Mouse (Mus musculus): ENCODE data around the gene Gm42674. TPM values are rescaled to one million over a fixed set of nuclear protein-coding genes. Genes with fewer than 3 reads are reported as not detected.
A peak's percentile ranks its signal among the peaks of the same experiment; 100 is the strongest.

Gene Gm42674
- polyA plus RNA-seq, 1 experiment from 2014 or later, result not detected

DNA sequence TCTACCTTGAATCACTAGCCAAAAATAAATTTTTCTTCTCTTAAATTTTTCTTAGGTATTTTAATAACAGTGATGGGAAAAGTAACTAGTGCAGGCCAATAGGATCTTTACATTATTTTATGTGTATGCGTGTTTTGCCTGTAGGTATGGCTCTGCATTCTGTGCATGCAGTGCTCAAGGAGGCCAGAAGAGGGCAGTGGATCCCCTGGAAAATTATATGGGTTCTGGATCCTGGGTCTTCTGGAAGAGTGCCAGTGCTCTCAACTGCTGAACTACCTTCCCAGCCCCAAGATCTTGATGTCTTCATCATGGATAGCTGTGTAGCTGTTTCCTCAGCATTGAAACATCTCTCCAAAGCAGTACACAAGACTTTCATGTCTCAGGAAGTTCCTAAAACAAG, 19.5 kb upstream of the Gm42674 start:
- Histone ChIP-seq H3K27me3 (ENCODE audit: control insufficient read depth, insufficient read depth, low read length) (no peaks in the 10 kb centered on the region), H3K9me3 (ENCODE audit: control insufficient read depth, low read length) (no peaks in the 10 kb centered on the region), H3K4me1 (replicated peaks; ENCODE audit: control insufficient read depth, insufficient read depth, low read length) (no peaks in the 10 kb centered on the region), H3K4me3 (ENCODE audit: low read depth, low read length) (no peak overlapping the region), H3K4me2 (replicated peaks; ENCODE audit: low read depth, low read length) (no peak overlapping the region), H3K36me3 (ENCODE audit: control insufficient read depth, insufficient read depth, low read length) (no peaks in the 10 kb centered on the region), H3K27ac (ENCODE audit: low read depth, low read length) (no peak overlapping the region), H3K9ac (ENCODE audit: low read depth, low read length) (no peak overlapping the region)
- 91% methylated on average over 1 of the region's 1 CpGs for WGBS
- ATAC-seq (ENCODE audit: low FRiP score) (no peak), DNase-seq (ENCODE audit: low spot score) (no peak)

DNA sequence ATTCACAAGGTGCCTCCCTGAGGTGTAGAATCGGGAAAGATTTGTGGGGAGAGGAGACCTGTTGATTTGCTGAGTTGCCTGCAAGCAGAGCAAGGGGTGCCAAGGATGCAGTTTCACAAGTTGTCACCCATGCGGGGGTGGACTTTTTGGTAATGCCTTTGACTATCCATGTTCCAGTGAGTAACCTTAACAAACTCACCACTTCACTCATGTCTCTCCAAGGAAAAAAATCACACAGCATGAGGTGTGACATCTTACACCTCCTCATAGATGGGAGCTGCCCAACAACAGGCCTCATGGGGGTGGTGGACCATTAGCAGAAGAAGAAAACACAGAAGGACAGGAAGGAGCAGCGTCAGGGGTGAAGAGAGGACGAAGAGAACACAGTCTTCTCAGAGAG, 19.1 kb upstream of the Gm42674 start:
- no peaks in the 10 kb centered on the region for H3K4me1 ChIP-seq (replicated peaks; ENCODE audit: control insufficient read depth, insufficient read depth, low read length)
- H3K4me2 ChIP-seq (replicated peaks; ENCODE audit: low read depth, low read length), result no peak overlapping the region
- H3K9ac ChIP-seq (ENCODE audit: low read depth, low read length), result no peak overlapping the region
- 85% methylated on average over 4 of the region's 4 CpGs for WGBS
- no peaks in the 10 kb centered on the region for H3K9me3 ChIP-seq (ENCODE audit: control insufficient read depth, low read length)
- no peaks in the 10 kb centered on the region for H3K27me3 ChIP-seq (ENCODE audit: control insufficient read depth, insufficient read depth, low read length)
- no peaks in the 10 kb centered on the region for H3K36me3 ChIP-seq (ENCODE audit: control insufficient read depth, insufficient read depth, low read length)
- DNase-seq (ENCODE audit: low spot score) (no peak), ATAC-seq (ENCODE audit: low FRiP score) (no peak)
- H3K27ac ChIP-seq (ENCODE audit: low read depth, low read length), result no peak overlapping the region
- no peak overlapping the region for H3K4me3 ChIP-seq (ENCODE audit: low read depth, low read length)

DNA sequence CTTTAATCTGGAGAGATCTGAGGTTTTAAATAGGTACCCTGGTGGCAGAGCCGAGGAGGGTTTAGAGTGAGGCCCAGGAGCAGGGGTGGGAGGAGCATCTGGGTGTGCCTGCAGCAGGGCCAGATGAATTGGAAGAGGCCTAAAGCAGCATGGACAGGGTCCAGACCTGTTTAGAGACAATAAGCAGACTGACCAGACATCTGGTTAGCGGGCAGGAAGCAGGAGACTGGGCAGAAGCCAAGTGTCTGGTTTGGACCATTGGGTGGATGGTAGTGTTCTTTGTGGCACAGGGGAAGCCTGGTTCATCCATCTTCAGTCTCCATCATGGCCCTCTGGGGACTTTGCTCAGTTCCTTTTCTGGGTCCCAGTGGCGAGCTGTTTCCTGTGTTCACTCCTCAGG, 17.8 kb upstream of the Gm42674 start:
- H3K4me3 ChIP-seq (ENCODE audit: low read depth, low read length), result no peak overlapping the region
- no peaks in the 10 kb centered on the region for H3K27me3 ChIP-seq (ENCODE audit: control insufficient read depth, insufficient read depth, low read length)
- H3K9me3 ChIP-seq (ENCODE audit: control insufficient read depth, low read length), result no peaks in the 10 kb centered on the region
- no peaks in the 10 kb centered on the region for H3K4me1 ChIP-seq (replicated peaks; ENCODE audit: control insufficient read depth, insufficient read depth, low read length)
- ATAC-seq (ENCODE audit: low FRiP score) (no peak), DNase-seq (ENCODE audit: low spot score) (no peak)
- WGBS, result 64% methylated on average over 3 of the region's 3 CpGs
- no peak overlapping the region for H3K27ac ChIP-seq (ENCODE audit: low read depth, low read length)
- H3K4me2 ChIP-seq (replicated peaks; ENCODE audit: low read depth, low read length), result no peak overlapping the region
- H3K9ac ChIP-seq (ENCODE audit: low read depth, low read length), result no peak overlapping the region
- no peaks in the 10 kb centered on the region for H3K36me3 ChIP-seq (ENCODE audit: control insufficient read depth, insufficient read depth, low read length)

DNA sequence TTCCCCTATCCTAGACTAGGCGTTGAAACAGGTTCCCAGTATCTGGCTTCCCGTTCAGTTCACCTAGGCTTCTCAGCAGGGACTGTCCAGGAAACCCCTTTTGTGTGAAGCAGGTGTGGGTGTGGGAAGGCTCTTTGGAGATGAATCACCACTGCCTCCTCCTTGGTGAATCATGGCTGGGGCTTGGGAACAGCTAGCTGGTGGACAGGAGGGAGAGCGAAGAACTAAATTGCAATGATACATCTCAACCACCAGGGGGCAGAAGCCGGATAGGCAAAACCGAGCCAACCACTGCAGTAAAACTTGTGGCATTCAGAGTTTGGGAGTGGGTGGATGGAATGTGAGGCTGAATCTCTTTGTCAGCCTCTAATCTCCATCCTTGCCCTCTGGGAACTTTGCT, 16.1 kb upstream of the Gm42674 start:
- peak; percentile 15; the same call in 1 of the 2 replicates for ATAC-seq (ENCODE audit: low FRiP score)
- WGBS, result 37% methylated on average over 5 of the region's 5 CpGs

DNA sequence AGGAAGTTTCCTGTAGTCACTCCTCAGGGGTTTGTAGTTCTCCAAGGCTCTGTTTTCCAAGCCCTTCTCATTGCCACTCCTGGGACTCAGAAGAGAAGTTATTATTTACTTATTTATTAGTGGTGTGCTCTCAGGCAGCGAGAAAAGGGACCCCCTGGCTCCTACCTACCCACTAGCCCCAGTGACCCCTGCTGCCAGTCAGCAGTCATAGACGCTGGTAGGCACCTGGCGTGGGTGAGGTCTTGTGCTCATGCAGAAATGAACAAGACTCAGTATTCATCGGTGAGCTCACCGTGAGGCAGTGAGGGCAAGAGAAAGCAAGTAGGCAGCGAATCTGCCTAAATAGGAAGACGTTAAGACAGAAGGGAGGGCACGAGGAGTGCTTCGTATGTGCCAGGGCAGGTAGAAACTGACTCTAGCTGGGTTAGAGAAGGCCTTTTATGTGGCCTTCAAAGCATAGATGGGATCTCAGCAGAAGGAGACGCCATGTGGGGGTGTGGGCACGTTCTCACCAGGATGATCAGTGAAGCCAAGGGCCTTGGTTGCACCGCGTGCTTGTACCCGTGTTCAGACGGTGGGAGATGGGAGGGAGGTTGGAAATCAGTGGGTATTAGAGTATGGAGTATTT, 15.6 kb upstream of the Gm42674 start:
- Histone ChIP-seq H3K9me3 (ENCODE audit: control insufficient read depth, low read length) (no peaks in the 10 kb centered on the region), H3K36me3 (ENCODE audit: control insufficient read depth, insufficient read depth, low read length) (no peaks in the 10 kb centered on the region), H3K27ac (ENCODE audit: low read depth, low read length) (no peak overlapping the region), H3K4me2 (replicated peaks; ENCODE audit: low read depth, low read length) (no peak overlapping the region), H3K9ac (ENCODE audit: low read depth, low read length) (no peak overlapping the region), H3K4me3 (ENCODE audit: low read depth, low read length) (no peak overlapping the region), H3K27me3 (ENCODE audit: control insufficient read depth, insufficient read depth, low read length) (no peaks in the 10 kb centered on the region), H3K4me1 (replicated peaks; ENCODE audit: control insufficient read depth, insufficient read depth, low read length) (no peaks in the 10 kb centered on the region)
- DNase-seq (ENCODE audit: low spot score), result no peak
- ATAC-seq (ENCODE audit: low FRiP score), result no peak
- WGBS, result 86% methylated on average over 15 of the region's 15 CpGs

More for the DNA sequence above, 16.1 kb upstream of the Gm42674 start:
- Histone ChIP-seq H3K4me1 (replicated peaks; ENCODE audit: control insufficient read depth, insufficient read depth, low read length) (no peaks in the 10 kb centered on the region), H3K27me3 (ENCODE audit: control insufficient read depth, insufficient read depth, low read length) (no peaks in the 10 kb centered on the region), H3K4me3 (ENCODE audit: low read depth, low read length) (no peak overlapping the region), H3K9ac (ENCODE audit: low read depth, low read length) (no peak overlapping the region), H3K9me3 (ENCODE audit: control insufficient read depth, low read length) (no peaks in the 10 kb centered on the region), H3K4me2 (replicated peaks; ENCODE audit: low read depth, low read length) (no peak overlapping the region), H3K36me3 (ENCODE audit: control insufficient read depth, insufficient read depth, low read length) (no peaks in the 10 kb centered on the region), H3K27ac (ENCODE audit: low read depth, low read length) (no peak overlapping the region)
- DNase-seq (ENCODE audit: low spot score), result peak; percentile 79

DNA sequence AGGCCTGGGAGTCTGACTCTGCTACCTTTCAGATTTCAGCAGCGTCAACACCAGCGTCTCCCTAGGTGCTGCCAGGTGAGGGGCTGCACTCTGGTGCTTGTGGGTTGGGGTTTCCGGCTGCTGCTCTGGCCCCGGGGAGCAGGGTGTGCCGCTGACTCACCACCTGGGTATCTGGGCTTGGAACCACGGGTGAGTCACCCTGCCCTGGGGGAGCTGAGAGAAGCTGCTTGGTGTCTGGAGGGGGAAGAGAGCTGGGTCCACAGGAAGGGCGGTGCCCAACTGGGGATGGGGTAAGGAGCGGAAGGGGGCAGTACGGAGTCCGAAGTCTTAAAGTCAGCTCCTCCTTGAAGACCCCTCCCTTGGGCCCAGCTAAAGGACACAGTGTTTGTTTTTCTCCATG, 14.8 kb upstream of the Gm42674 start:
- Histone ChIP-seq H3K27ac (ENCODE audit: low read depth, low read length) (no peak overlapping the region), H3K36me3 (ENCODE audit: control insufficient read depth, insufficient read depth, low read length) (no peaks in the 10 kb centered on the region), H3K9me3 (ENCODE audit: control insufficient read depth, low read length) (no peaks in the 10 kb centered on the region), H3K4me1 (replicated peaks; ENCODE audit: control insufficient read depth, insufficient read depth, low read length) (no peaks in the 10 kb centered on the region), H3K9ac (ENCODE audit: low read depth, low read length) (no peak overlapping the region), H3K27me3 (ENCODE audit: control insufficient read depth, insufficient read depth, low read length) (no peaks in the 10 kb centered on the region), H3K4me3 (ENCODE audit: low read depth, low read length) (no peak overlapping the region), H3K4me2 (replicated peaks; ENCODE audit: low read depth, low read length) (no peak overlapping the region)
- 75% methylated on average over 10 of the region's 10 CpGs for WGBS
- DNase-seq (ENCODE audit: low spot score) (no peak), ATAC-seq (ENCODE audit: low FRiP score) (no peak)

DNA sequence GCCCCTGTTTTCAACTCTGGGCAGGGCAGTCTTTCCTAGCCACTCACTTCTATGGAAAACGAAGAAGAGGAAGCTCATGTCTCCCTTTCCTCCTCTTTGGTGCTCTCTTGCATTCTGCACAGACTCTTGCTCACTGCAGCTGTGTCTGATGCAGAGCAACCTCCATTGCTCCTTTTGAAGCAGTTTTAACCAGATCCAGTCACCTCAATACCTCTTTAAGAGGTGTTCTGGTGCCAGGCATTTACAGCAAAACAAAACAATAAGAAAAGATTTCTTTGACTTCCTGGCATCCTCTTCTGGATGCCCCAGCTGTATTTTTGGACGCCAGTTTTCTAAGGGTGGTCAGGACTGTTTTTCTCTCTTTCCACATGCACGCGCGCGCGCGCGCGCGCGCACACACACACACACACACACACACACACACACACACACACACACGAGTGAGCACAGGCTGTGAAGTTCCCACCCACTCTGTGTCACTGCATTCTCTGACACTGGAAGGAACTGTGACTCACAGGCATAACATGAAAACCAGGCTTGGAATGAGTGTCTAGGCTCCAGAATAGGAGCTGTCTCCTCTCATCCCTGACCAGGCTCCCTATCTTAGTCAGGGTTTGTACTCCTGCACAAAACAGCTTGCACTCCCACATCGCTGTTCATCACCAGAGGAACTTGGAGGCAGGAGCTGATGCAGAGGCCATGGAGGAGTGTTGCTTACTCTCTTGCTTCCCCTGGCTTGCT, 14.2 kb upstream of the Gm42674 start:
- no peak overlapping the region for H3K4me3 ChIP-seq (ENCODE audit: low read depth, low read length)
- no peak overlapping the region for H3K4me2 ChIP-seq (replicated peaks; ENCODE audit: low read depth, low read length)
- no peak overlapping the region for H3K27ac ChIP-seq (ENCODE audit: low read depth, low read length)
- 90% methylated on average over 14 of the region's 14 CpGs for WGBS
- ATAC-seq (ENCODE audit: low FRiP score) (no peak), DNase-seq (ENCODE audit: low spot score) (no peak)
- H3K9ac ChIP-seq (ENCODE audit: low read depth, low read length), result no peak overlapping the region
- H3K9me3 ChIP-seq (ENCODE audit: control insufficient read depth, low read length), result no peaks in the 10 kb centered on the region
- H3K27me3 ChIP-seq (ENCODE audit: control insufficient read depth, insufficient read depth, low read length), result no peaks in the 10 kb centered on the region
- H3K36me3 ChIP-seq (ENCODE audit: control insufficient read depth, insufficient read depth, low read length), result no peaks in the 10 kb centered on the region
- no peaks in the 10 kb centered on the region for H3K4me1 ChIP-seq (replicated peaks; ENCODE audit: control insufficient read depth, insufficient read depth, low read length)

DNA sequence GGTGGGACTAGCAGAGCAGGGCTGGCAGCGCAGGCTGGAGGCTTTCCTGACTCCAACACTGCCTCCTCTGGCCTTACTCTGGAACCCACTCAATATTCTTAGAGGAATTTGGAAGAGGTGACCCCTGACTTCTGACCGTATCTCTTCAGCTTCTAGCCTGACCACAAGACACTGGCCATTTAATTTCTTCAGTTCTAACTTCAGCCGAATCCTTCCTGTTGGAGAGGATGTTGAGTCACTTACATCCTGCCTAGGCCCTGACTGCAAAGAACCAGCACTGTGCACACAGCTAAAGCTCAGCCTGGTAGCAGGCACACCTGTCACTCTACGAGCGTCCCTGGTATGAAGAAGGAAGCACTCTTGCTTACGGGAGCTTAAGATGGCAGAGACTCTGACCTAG, 12.3 kb upstream of the Gm42674 start:
- 81% methylated on average over 6 of the region's 6 CpGs for WGBS
- no peak overlapping the region for H3K4me2 ChIP-seq (replicated peaks; ENCODE audit: low read depth, low read length)
- no peak overlapping the region for H3K27ac ChIP-seq (ENCODE audit: low read depth, low read length)
- H3K36me3 ChIP-seq (ENCODE audit: control insufficient read depth, insufficient read depth, low read length), result no peaks in the 10 kb centered on the region
- H3K4me3 ChIP-seq (ENCODE audit: low read depth, low read length), result no peak overlapping the region
- no peaks in the 10 kb centered on the region for H3K4me1 ChIP-seq (replicated peaks; ENCODE audit: control insufficient read depth, insufficient read depth, low read length)
- ATAC-seq (ENCODE audit: low FRiP score) (no peak), DNase-seq (ENCODE audit: low spot score) (no peak)
- no peaks in the 10 kb centered on the region; the same call in 1 of the 2 replicates for H3K9me3 ChIP-seq (ENCODE audit: control insufficient read depth, low read length)
- H3K27me3 ChIP-seq (ENCODE audit: control insufficient read depth, insufficient read depth, low read length), result no peaks in the 10 kb centered on the region
- H3K9ac ChIP-seq (ENCODE audit: low read depth, low read length), result no peak overlapping the region

DNA sequence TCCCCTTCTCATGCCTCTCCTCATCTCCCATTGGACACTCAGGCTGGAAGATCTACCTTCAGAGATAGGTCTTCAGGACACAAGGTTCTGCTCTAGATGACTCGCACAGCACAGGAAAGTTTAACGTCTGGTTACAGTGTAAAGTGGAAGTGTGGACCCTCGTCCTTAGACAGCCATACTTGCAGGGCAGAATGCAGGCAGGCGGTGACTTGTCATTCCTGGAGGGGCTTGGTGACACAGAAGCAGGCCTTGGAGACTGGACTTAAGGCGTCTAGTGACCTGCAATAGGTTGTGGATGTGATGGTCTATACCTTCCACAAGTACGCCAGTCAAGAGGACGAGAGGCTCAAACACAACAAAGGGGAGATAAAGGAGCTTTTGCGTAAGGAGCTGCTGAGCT, 11.8 kb upstream of the Gm42674 start, which contains the start of gene S100a2:
S100a2 (plus strand) TSS at position 301 of the 400 bp plus-strand sequence.
- Histone ChIP-seq H3K9me3 (ENCODE audit: control insufficient read depth, low read length) (no peaks in the 10 kb centered on the region; the same call in 1 of the 2 replicates), H3K27me3 (ENCODE audit: control insufficient read depth, insufficient read depth, low read length) (no peaks in the 10 kb centered on the region), H3K4me1 (replicated peaks; ENCODE audit: control insufficient read depth, insufficient read depth, low read length) (no peaks in the 10 kb centered on the region), H3K4me3 (ENCODE audit: low read depth, low read length) (no peak within 1 kb of the TSS), H3K27ac (ENCODE audit: low read depth, low read length) (no peak within 1 kb of the TSS), H3K9ac (ENCODE audit: low read depth, low read length) (no peak within 1 kb of the TSS), H3K36me3 (ENCODE audit: control insufficient read depth, insufficient read depth, low read length) (no peaks in the 10 kb centered on the region), H3K4me2 (replicated peaks; ENCODE audit: low read depth, low read length) (no peak within 1 kb of the TSS)
- DNase-seq (ENCODE audit: low spot score) (no peak), ATAC-seq (ENCODE audit: low FRiP score) (no peak)
- 88% methylated on average over 8 of the region's 8 CpGs for WGBS
